Mouse (Mus musculus): ENCODE results near the gene Lkaaear1. TPM values are rescaled to one million over a fixed set of nuclear protein-coding genes. Genes with fewer than 3 reads are reported as not detected.
A peak's percentile ranks its signal among the peaks of the same experiment; 100 is the strongest.

Lkaaear1 gene
- polyA plus RNA-seq, 1 experiment from 2014 or later = not detected

- Histone ChIP-seq H3K27me3 (peaks cover 70% of the 10 kb centered on the region), H3K4me1 (replicated peaks) (peaks cover 27% of the 10 kb centered on the region), H3K9me3 (replicated peaks) (no peaks in the 10 kb centered on the region), H3K27ac (peak within 1 kb of the TSS; percentile 68), H3K4me2 (peak within 1 kb of the TSS; percentile 78), H3K4me3 (peak within 1 kb of the TSS; percentile 56), H3K9ac (peak within 1 kb of the TSS; percentile 53), H3K36me3 (no peaks in the 10 kb centered on the region)
- peak; percentile 51; the same call in 1 of the 2 replicates for ATAC-seq (replicated peaks; ENCODE audit: insufficient number of reproducible peaks, insufficient read depth, low FRiP score, low read depth)
- WGBS = under 1% methylated on average over 43 of the region's 43 CpGs
Observed at GRCm38 (mm10) chr2:181671326-181671725, 26.9 kb downstream of the Lkaaear1 start, which contains the start of gene Sox18. Sox18 (minus strand) TSS chr2:181671640.

DNA sequence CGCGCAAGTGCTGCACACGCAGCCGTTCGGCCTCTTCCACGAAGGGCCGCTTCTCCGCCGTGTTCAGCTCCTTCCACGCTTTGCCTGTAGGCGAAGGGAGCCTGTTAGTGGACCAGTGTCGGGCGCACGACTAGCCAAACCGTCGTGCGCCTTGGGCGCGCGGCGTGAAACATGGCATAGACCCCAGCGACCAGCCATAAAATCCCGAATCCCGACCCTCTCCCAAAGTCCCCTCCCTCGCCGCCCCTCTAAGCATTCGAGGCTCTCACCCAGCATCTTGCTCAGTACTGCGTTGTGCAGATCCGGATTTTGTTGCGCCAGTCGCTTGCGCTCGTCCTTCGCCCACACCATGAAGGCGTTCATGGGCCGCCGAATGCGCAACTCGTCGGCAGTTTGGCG, 27.3 kb downstream of the Lkaaear1 start:
- no peak for ATAC-seq (replicated peaks; ENCODE audit: insufficient number of reproducible peaks, insufficient read depth, low FRiP score, low read depth)
- peaks cover 70% of the 10 kb centered on the region for H3K27me3 ChIP-seq
- peak overlapping the region; percentile 78 for H3K4me2 ChIP-seq
- peak overlapping the region; percentile 68 for H3K27ac ChIP-seq
- H3K4me1 ChIP-seq (replicated peaks) = peaks cover 27% of the 10 kb centered on the region
- H3K9ac ChIP-seq = peak overlapping the region; percentile 53
- no peaks in the 10 kb centered on the region for H3K36me3 ChIP-seq
- under 1% methylated on average over 41 of the region's 41 CpGs for WGBS
- H3K4me3 ChIP-seq = peak overlapping the region; percentile 56
- no peaks in the 10 kb centered on the region for H3K9me3 ChIP-seq (replicated peaks)

DNA sequence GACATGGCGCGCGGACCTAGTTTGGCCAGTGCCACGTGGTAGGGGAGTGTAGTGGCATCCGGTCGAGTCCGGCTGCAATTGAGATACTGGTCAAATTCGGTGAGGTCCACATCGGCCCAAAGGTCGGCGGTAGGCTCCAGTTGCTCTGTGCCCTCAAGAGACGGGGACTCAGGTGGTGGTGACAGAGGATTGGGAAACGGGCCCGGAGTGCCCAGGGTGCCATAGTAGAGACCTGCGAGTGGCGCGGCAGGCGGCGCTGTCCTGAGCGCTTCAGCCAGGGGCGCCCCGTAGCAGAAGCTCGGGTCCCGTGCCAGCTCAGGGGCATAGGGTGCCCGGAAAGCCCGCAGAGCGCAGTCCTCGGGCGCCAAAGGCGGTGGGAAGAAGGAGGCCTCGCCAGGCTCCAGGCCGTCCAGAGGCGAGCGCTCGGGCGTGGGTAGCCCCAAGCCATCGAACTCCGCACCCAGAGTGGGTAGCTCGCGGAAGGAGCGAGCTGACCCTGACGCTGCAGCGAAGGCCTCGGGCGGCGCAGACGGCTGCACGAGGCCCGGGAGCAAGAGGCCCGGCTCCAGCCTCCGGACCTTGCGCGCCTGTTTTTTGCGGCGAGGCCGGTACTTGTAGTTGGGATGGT, 27.8 kb downstream of the Lkaaear1 start:
- 0 out of 2 replicates have a peak, but pooled peaks have one; percentile 9 for ATAC-seq (replicated peaks; ENCODE audit: insufficient number of reproducible peaks, insufficient read depth, low FRiP score, low read depth)
- Histone ChIP-seq H3K9ac (peak overlapping the region; percentile 53), H3K4me2 (peak overlapping the region; percentile 78), H3K27me3 (peaks cover 70% of the 10 kb centered on the region), H3K4me1 (replicated peaks) (peaks cover 23% of the 10 kb centered on the region), H3K9me3 (replicated peaks) (no peaks in the 10 kb centered on the region), H3K4me3 (peak overlapping the region; percentile 56), H3K27ac (peak overlapping the region; percentile 68), H3K36me3 (no peaks in the 10 kb centered on the region)
- 3% methylated on average over 56 of the region's 56 CpGs for WGBS

DNA sequence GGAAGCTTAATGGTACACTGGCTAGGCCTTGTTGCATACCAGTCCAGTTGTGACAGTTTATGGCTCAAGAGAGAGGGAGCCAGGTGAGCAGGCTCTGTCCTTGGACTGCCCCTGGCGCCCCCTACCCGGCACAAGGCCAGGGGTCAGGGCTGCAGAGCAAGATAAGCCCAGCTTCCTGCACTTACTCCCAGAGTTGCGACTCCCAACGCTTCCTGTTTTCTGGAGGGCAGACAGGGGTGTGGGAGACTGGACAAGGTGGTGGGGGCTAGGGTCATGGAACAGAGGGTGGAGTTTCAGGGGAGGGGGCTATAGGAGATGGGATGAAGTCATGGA, 35.0 kb downstream of the Lkaaear1 start:
- Histone ChIP-seq H3K4me3 (no peak overlapping the region), H3K4me1 (replicated peaks) (peaks cover 7% of the 10 kb centered on the region)

DNA sequence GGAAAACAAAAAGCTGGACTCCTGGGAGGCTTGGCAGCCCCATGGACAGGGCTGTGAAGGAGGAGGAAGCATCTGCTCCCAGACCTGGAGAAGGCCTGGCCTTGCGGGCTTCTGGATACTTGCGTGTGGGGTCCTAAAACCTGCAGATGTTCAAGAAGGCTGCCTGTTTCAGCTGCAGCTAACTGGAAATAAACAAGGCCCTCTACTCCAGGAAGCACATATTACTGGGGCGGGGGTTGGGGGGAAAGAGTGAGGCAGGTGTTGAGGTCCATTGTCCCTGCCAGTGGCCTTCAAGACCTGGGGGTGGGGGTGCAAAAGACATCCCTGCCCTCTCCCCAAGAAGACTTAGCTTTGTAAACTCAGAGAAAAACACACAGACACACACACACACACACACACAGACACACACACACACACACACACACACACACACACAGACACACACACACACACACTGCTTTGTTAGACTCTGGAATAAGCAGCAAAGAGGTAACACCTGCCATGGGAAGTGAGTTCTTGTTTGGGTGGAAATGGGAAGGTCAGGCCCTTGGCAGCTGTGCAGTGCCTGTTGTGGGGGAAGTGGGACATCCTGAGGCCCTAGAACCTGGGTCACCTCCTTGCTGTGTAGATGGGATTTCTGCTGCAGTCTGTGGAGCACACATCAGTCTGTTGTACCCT, 35.5 kb downstream of the Lkaaear1 start:
- ATAC-seq (replicated peaks; ENCODE audit: insufficient number of reproducible peaks, insufficient read depth, low FRiP score, low read depth) = peak; percentile 24
- Histone ChIP-seq H3K4me1 (replicated peaks) (peaks cover 7% of the 10 kb centered on the region), H3K9me3 (replicated peaks) (no peaks in the 10 kb centered on the region), H3K4me2 (no peak overlapping the region), H3K36me3 (no peaks in the 10 kb centered on the region), H3K27me3 (peaks cover 7% of the 10 kb centered on the region; the same call in 1 of the 2 replicates), H3K9ac (no peak overlapping the region), H3K4me3 (no peak overlapping the region), H3K27ac (peak overlapping the region; percentile 72)
- 79% methylated on average over 3 of the region's 3 CpGs for WGBS

More for the DNA sequence above, 35.0 kb downstream of the Lkaaear1 start:
- peak; percentile 65 for ATAC-seq (replicated peaks; ENCODE audit: insufficient number of reproducible peaks, insufficient read depth, low FRiP score, low read depth)
- Histone ChIP-seq H3K9me3 (replicated peaks) (no peaks in the 10 kb centered on the region), H3K27ac (peak overlapping the region; percentile 72), H3K27me3 (peaks cover 10% of the 10 kb centered on the region), H3K4me2 (no peak overlapping the region), H3K36me3 (no peaks in the 10 kb centered on the region), H3K9ac (no peak overlapping the region)
- 16% methylated on average over 4 of the region's 4 CpGs for WGBS

DNA sequence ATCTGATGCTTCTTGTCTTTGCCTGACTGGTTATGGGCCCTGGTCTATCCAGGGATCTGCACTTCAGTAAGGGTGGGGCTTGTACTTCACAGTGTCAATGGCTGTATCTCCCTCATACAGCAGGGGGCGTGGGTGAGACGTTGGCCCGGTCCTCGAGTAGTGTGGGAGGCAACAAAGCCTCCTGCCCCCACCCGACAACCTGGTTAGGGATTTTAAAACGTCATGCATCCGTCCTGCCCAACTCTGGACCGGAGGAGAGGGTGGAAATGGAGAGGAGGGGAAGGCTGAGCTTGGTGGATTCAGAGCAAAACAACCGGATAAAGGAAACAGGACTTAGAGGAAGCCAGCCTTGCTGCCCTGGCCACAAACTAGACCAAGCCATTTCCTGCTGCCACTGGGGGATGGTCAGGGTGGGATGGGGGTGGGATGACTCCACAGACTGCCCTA, 38.6 kb downstream of the Lkaaear1 start:
- peak overlapping the region; percentile 56 for H3K27ac ChIP-seq
- H3K36me3 ChIP-seq = peaks cover 24% of the 10 kb centered on the region
- H3K9ac ChIP-seq = no peak overlapping the region
- no peaks in the 10 kb centered on the region for H3K9me3 ChIP-seq (replicated peaks)
- H3K27me3 ChIP-seq = no peaks in the 10 kb centered on the region
- ATAC-seq (replicated peaks; ENCODE audit: insufficient number of reproducible peaks, insufficient read depth, low FRiP score, low read depth) = peak; percentile 76
- H3K4me1 ChIP-seq (replicated peaks) = peaks cover 7% of the 10 kb centered on the region
- no peak overlapping the region for H3K4me3 ChIP-seq
- WGBS = 5% methylated on average over 9 of the region's 9 CpGs
- peak overlapping the region; percentile 24 for H3K4me2 ChIP-seq

DNA sequence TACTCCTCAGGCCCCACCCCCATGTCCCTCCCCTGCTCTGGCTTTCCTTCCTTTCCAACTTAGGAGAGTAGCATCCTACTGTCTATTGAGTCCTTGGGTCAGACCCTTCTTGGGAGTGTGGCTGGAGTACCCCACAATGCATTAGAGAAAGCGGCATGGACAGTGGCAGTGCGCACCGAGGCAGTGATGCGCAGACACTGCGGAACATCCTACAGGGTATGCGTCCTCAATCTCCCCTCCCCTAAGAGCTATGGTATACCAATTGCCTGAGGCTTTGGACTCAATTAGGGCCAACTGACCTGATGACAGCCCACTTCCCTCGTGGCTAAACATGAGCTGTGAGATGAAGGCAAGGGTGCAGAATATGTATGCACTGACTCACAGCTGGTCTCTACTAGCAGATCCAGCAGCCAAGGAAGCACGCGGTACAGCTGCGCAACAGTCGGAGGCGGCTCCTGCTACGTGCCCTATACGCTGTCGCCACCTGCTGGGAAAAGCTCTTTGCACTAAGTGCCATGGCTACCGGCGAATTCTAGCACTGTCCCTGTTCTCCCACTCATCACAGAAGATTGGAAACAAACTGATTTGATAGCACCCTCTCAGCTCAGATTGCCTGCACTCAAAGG, 39.2 kb downstream of the Lkaaear1 start:
- H3K9me3 ChIP-seq (replicated peaks) = no peaks in the 10 kb centered on the region
- peaks cover 28% of the 10 kb centered on the region for H3K36me3 ChIP-seq
- H3K4me3 ChIP-seq = no peak overlapping the region
- no peaks in the 10 kb centered on the region for H3K27me3 ChIP-seq
- ATAC-seq (replicated peaks; ENCODE audit: insufficient number of reproducible peaks, insufficient read depth, low FRiP score, low read depth) = peak; percentile 28; the same call in 1 of the 2 replicates
- H3K4me2 ChIP-seq = peak overlapping the region; percentile 24; the same call in 1 of the 2 replicates
- H3K4me1 ChIP-seq (replicated peaks) = peaks cover 7% of the 10 kb centered on the region
- peak overlapping the region; percentile 56 for H3K27ac ChIP-seq
- 36% methylated on average over 17 of the region's 17 CpGs for WGBS
- H3K9ac ChIP-seq = no peak overlapping the region

GRCm38 (mm10) chr2:181658528-181658927, 39.7 kb downstream of the Lkaaear1 start:
- no peak for ATAC-seq (replicated peaks; ENCODE audit: insufficient number of reproducible peaks, insufficient read depth, low FRiP score, low read depth)
- Histone ChIP-seq H3K4me3 (no peak overlapping the region), H3K36me3 (peaks cover 31% of the 10 kb centered on the region), H3K4me1 (replicated peaks) (peaks cover 12% of the 10 kb centered on the region), H3K27me3 (no peaks in the 10 kb centered on the region), H3K27ac (no peak overlapping the region), H3K4me2 (no peak overlapping the region), H3K9me3 (replicated peaks) (no peaks in the 10 kb centered on the region), H3K9ac (no peak overlapping the region)
- 79% methylated on average over 7 of the region's 7 CpGs for WGBS

DNA sequence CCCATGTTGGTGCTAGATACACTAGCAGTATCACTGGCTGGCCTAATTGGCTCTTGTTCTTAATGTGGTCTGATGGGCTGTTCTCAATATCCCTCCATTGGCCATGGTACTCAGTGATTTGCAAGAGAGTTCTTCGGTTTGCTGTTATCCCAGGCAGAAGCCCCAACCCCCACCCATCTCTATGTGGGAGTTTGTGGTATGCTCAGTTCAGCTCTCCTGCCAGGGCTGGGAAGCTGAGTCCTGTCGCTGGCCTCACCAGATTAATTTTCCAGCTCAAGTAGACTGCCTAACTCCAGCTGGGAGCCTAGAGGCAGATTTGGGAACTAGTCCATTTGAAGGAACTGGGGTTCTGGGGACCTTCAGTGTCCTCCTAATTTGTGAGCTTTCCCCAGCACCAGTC, 40.8 kb downstream of the Lkaaear1 start:
- no peak for ATAC-seq (replicated peaks; ENCODE audit: insufficient number of reproducible peaks, insufficient read depth, low FRiP score, low read depth)
- Histone ChIP-seq H3K36me3 (peaks cover 41% of the 10 kb centered on the region), H3K4me1 (replicated peaks) (peaks cover 12% of the 10 kb centered on the region), H3K9ac (no peak overlapping the region), H3K4me3 (no peak overlapping the region), H3K4me2 (no peak overlapping the region), H3K27me3 (no peaks in the 10 kb centered on the region), H3K9me3 (replicated peaks) (no peaks in the 10 kb centered on the region), H3K27ac (no peak overlapping the region)
- 47% methylated on average over 2 of the region's 2 CpGs for whole genome bisulfite sequencing

- Histone ChIP-seq H3K36me3 (peaks cover 46% of the 10 kb centered on the region), H3K4me1 (replicated peaks) (peaks cover 12% of the 10 kb centered on the region), H3K9me3 (replicated peaks) (no peaks in the 10 kb centered on the region), H3K27me3 (no peaks in the 10 kb centered on the region), H3K9ac (no peak within 1 kb of the TSS), H3K4me3 (no peak within 1 kb of the TSS), H3K27ac (no peak within 1 kb of the TSS), H3K4me2 (no peak within 1 kb of the TSS)
- no peak for ATAC-seq (replicated peaks; ENCODE audit: insufficient number of reproducible peaks, insufficient read depth, low FRiP score, low read depth)
- WGBS = 59% methylated on average over 3 of the region's 3 CpGs
Observed at GRCm38 (mm10) chr2:181656734-181657133, 41.5 kb downstream of the Lkaaear1 start, which contains the start of gene Gm29797. Gm29797 (plus strand) TSS chr2:181657034.

- Histone ChIP-seq H3K9ac (no peak overlapping the region), H3K4me2 (no peak overlapping the region), H3K36me3 (peaks cover 77% of the 10 kb centered on the region), H3K9me3 (replicated peaks) (no peaks in the 10 kb centered on the region), H3K27ac (no peak overlapping the region), H3K27me3 (no peaks in the 10 kb centered on the region), H3K4me3 (no peak overlapping the region), H3K4me1 (replicated peaks) (peaks cover 5% of the 10 kb centered on the region)
- 86% methylated on average over 1 of the region's 1 CpGs for WGBS
- ATAC-seq (replicated peaks; ENCODE audit: insufficient number of reproducible peaks, insufficient read depth, low FRiP score, low read depth) = no peak
Observed at GRCm38 (mm10) chr2:181653523-181653922, 44.7 kb downstream of the Lkaaear1 start.
